Mouse (Mus musculus) testis, postnatal 10 days (tissue): ENCODE results near the gene Sco2.

Experiments
- DNase-seq: peaks from one replicate; pipeline ENCODE4 v3.0.0; 2021; ENCODE audit warnings: low spot score

The Sco2 gene

GRCm38 (mm10) chr15:89373762-89374248 lies at the start of gene Sco2:
TSS of gene Sco2 (minus strand) at chr15:89373846.
- peak; percentile 98 for DNase-seq

GRCm38 (mm10) chr15:89421938-89422337 lies 48.3 kb upstream of the Sco2 start:
- no peak for DNase-seq

- DNase-seq: no peak
These were observed 41.6 kb upstream of the Sco2 start for GRCm38 (mm10) chr15:89415282-89415681.

- DNase-seq: peak; percentile 86
These were observed 36.5 kb upstream of the Sco2 start, which contains the start of gene Syce3 for GRCm38 (mm10) chr15:89410118-89410517. TSS of gene Syce3 (minus strand) at chr15:89410503.

GRCm38 (mm10) chr15:89406691-89407090 lies 33.0 kb upstream of the Sco2 start:
- DNase-seq: no peak

GRCm38 (mm10) chr15:89404831-89405623 lies 31.4 kb upstream of the Sco2 start:
- no peak for DNase-seq

GRCm38 (mm10) chr15:89402471-89402870 lies 28.8 kb upstream of the Sco2 start:
- DNase-seq: no peak

GRCm38 (mm10) chr15:89399716-89400115 lies 26.1 kb upstream of the Sco2 start:
- DNase-seq: no peak

- DNase-seq: no peak
These were observed 24.5 kb upstream of the Sco2 start for GRCm38 (mm10) chr15:89398146-89398545.

GRCm38 (mm10) chr15:89396883-89397282 lies 23.2 kb upstream of the Sco2 start:
- no peak for DNase-seq

GRCm38 (mm10) chr15:89390081-89390480 lies 16.4 kb upstream of the Sco2 start:
- no peak for DNase-seq

GRCm38 (mm10) chr15:89387127-89387526 lies 13.5 kb upstream of the Sco2 start:
- DNase-seq: no peak

GRCm38 (mm10) chr15:89384617-89385016 lies 11.0 kb upstream of the Sco2 start, which contains the start of gene Klhdc7b:
TSS of gene Klhdc7b (plus strand) at chr15:89384917.
- DNase-seq: no peak

- peak; percentile 68 for DNase-seq
These were observed 5.8 kb upstream of the Sco2 start for GRCm38 (mm10) chr15:89379429-89379828.

- DNase-seq: peak; percentile 50
These were observed 5.3 kb upstream of the Sco2 start, which contains the start of gene Odf3b for GRCm38 (mm10) chr15:89378831-89379401. TSS of gene Odf3b (minus strand) at chr15:89379282.

GRCm38 (mm10) chr15:89377938-89378828 lies 4.5 kb upstream of the Sco2 start:
- no peak for DNase-seq

GRCm38 (mm10) chr15:89377362-89377761 lies 3.7 kb upstream of the Sco2 start:
- DNase-seq: no peak

GRCm38 (mm10) chr15:89376957-89377356 lies 3.3 kb upstream of the Sco2 start, which contains the start of gene Tymp:
TSS of gene Tymp (minus strand) at chr15:89377039.
- DNase-seq: peak; percentile 48

GRCm38 (mm10) chr15:89376040-89376439 lies 2.4 kb upstream of the Sco2 start:
- no peak for DNase-seq

- DNase-seq: no peak
These were observed 1.3 kb upstream of the Sco2 start for GRCm38 (mm10) chr15:89374801-89375534.

GRCm38 (mm10) chr15:89374340-89374739 lies 694 bp upstream of the Sco2 start:
- no peak for DNase-seq
